Mouse (Mus musculus): Measurements from ENCODE around the gene Kcnd3.

GRCm38 (mm10) chr3:105548074-105548771 lies 96.1 kb downstream of the Kcnd3 start:
- TF ChIP-seq GATA1 (IDR thresholded peaks at IDR 0.05; ENCODE audit: borderline replicate concordance, low read length) = no peak
- TF ChIP-seq FLI1 (IDR thresholded peaks at IDR 0.05; ENCODE audit: low read length) = no peak

Measured in megakaryocyte, embryonic 14.5 days (primary cell).